In genomic region chr15:81044446-81044845, GRCm38 (mm10) we compare ENCODE assay signal across 11 mouse cellular contexts.
A peak's percentile ranks its signal among the peaks of the same experiment; 100 is the strongest.
DNase-seq lines count a peak whose midpoint lies in the region; TF ChIP-seq lines count a peak whose summit lies in the region.
"Had no signal": no experiment of that assay in that cellular context is flagged by ENCODE, and none has a peak within 500 bp of the region (broad histone marks: within the 10 kb centered on the region; RNA-seq: fewer than 3 reads in every experiment).

No protein-coding gene starts in this region.

- peak overlapping the region; percentile 49 for H3K4me3 ChIP-seq in gastrocnemius, adult 2 months
- H3K4me3 ChIP-seq in bone marrow macrophage, adult 2 months (ENCODE audit: insufficient read depth, low read length), result peak overlapping the region; percentile 58
- H3K4me3 ChIP-seq: hindbrain, embryonic 13.5 days had no signal

- no peak for TF ChIP-seq CTCF in gastrocnemius, adult 2 months (IDR thresholded peaks at IDR 0.05)
- TF ChIP-seq CTCF in bone marrow macrophage, adult 2 months (IDR thresholded peaks at IDR 0.05; ENCODE audit: low read depth, low read length), result no peak

- peaks cover 31% of the 10 kb centered on the region for H3K4me1 ChIP-seq in bone marrow macrophage, adult 2 months (ENCODE audit: control insufficient read depth, insufficient read depth, low read length)

- no peak for TF ChIP-seq POLR2A in bone marrow macrophage, adult 2 months (IDR thresholded peaks at IDR 0.05; ENCODE audit: borderline replicate concordance, low read depth, low read length)

- H3K27ac ChIP-seq in gastrocnemius, adult 2 months, result peak overlapping the region; percentile 36; the same call in 1 of the 2 replicates
- H3K27ac ChIP-seq in bone marrow macrophage, adult 2 months (ENCODE audit: insufficient read depth, low read depth, low read length), result peak overlapping the region; percentile 86
- H3K27ac ChIP-seq: hindbrain, embryonic 13.5 days had no signal

- intact Hi-C loops in gastrocnemius, adult 2 months (cut with DNase I), result no loop called here

- DNase-seq in gastrocnemius, adult 2 months, result no peak
- DNase-seq in gastrocnemius, postnatal 10 days, result no peak
- peak; percentile 66 for DNase-seq in lung, postnatal 36 days
- peak; percentile 61 to 74 for DNase-seq in spleen, postnatal 4 days (ENCODE audit: low spot score in 2 of 2)
- DNase-seq in cerebellum, adult 11-12 months, result no peak
- DNase-seq in urinary bladder, postnatal 4 days (ENCODE audit: low spot score in 2 of 2), result no peak
- DNase-seq in adrenal gland, adult 18-20 months (ENCODE audit: low spot score in 2 of 2), result no peak
- DNase-seq: kidney, postnatal 36 days; right cerebral cortex, postnatal 4 days had no signal

Comparison
In these comparisons a context has a peak if more than half of its experiments do, and no peak if none do; other contexts are left out.
1. DNase-seq: peak in lung, postnatal 36 days (single experiment) and spleen, postnatal 4 days (2 of 2); none in gastrocnemius, adult 2 months (single experiment), gastrocnemius, postnatal 10 days (single experiment), cerebellum, adult 11-12 months (single experiment), urinary bladder, postnatal 4 days (0 of 2) and adrenal gland, adult 18-20 months (0 of 2).